Comparison of ENCODE assay signal across 7 mouse cellular contexts in genomic region chr14:46387821-46388481, GRCm38 (mm10). TPM values are rescaled to one million over a fixed set of nuclear protein-coding genes. Genes with fewer than 3 reads are reported as not detected.
DNase-seq lines count a peak whose midpoint lies in the region; ATAC-seq and TF ChIP-seq lines count a peak whose summit lies in the region.

No protein-coding gene starts in this region.

- H3K27ac ChIP-seq in heart, embryonic 11.5 days (ENCODE audit: low read depth, low read length) = peak overlapping the region; percentile 89
- peak overlapping the region; percentile 85 for H3K27ac ChIP-seq in kidney, embryonic 14.5 days (ENCODE audit: low read depth, low read length)
- H3K27ac ChIP-seq in lung, postnatal 0 days (ENCODE audit: low read length) = peak overlapping the region; percentile 89
- H3K27ac ChIP-seq in stomach, embryonic 16.5 days (ENCODE audit: low read length) = peak overlapping the region; percentile 94

- H3K27me3 ChIP-seq in heart, embryonic 11.5 days (ENCODE audit: control insufficient read depth, insufficient read depth, low read length) = peaks cover 22% of the 10 kb centered on the region
- H3K27me3 ChIP-seq in kidney, embryonic 14.5 days (ENCODE audit: control insufficient read depth, insufficient read depth, low read length) = peaks cover 10% of the 10 kb centered on the region
- no peaks in the 10 kb centered on the region for H3K27me3 ChIP-seq in lung, postnatal 0 days (replicated peaks; ENCODE audit: insufficient read depth, low read length)
- peaks cover 16% of the 10 kb centered on the region for H3K27me3 ChIP-seq in stomach, embryonic 16.5 days (ENCODE audit: control insufficient read depth, insufficient read depth, low read length)

- WGBS in heart, embryonic 11.5 days (ENCODE audit: insufficient replicate concordance) = under 1% methylated on average over 40 of the region's 41 CpGs
- 1% methylated on average over 41 of the region's 41 CpGs for WGBS in kidney, embryonic 14.5 days
- under 1% methylated on average over 40 of the region's 41 CpGs for WGBS in lung, postnatal 0 days
- WGBS in stomach, embryonic 16.5 days = under 1% methylated on average over 41 of the region's 41 CpGs

- TF ChIP-seq EP300 in lung, postnatal 0 days (IDR thresholded peaks at IDR 0.05) = no peak

- H3K9ac ChIP-seq in heart, embryonic 11.5 days (ENCODE audit: low read depth, low read length) = peak overlapping the region; percentile 78
- H3K9ac ChIP-seq in kidney, embryonic 14.5 days (ENCODE audit: low read depth, low read length) = peak overlapping the region; percentile 54
- peak overlapping the region; percentile 46 for H3K9ac ChIP-seq in lung, postnatal 0 days (replicated peaks; ENCODE audit: low read depth)
- peak overlapping the region; percentile 78 for H3K9ac ChIP-seq in stomach, embryonic 16.5 days (ENCODE audit: low read length)

- H3K4me3 ChIP-seq in heart, embryonic 11.5 days (ENCODE audit: low read depth, low read length) = peak overlapping the region; percentile 64
- H3K4me3 ChIP-seq in kidney, embryonic 14.5 days (ENCODE audit: low read length) = peak overlapping the region; percentile 49
- peak overlapping the region; percentile 60 for H3K4me3 ChIP-seq in lung, postnatal 0 days (ENCODE audit: low read depth, low read length)
- H3K4me3 ChIP-seq in stomach, embryonic 16.5 days (replicated peaks; ENCODE audit: low read length) = peak overlapping the region; percentile 66

- TF ChIP-seq CTCF in lung, postnatal 0 days (IDR thresholded peaks at IDR 0.05) = peak; percentile 45

- peak overlapping the region; percentile 78 for H3K4me2 ChIP-seq in heart, embryonic 11.5 days
- H3K4me2 ChIP-seq in kidney, embryonic 14.5 days (replicated peaks; ENCODE audit: low read depth, low read length) = peak overlapping the region; percentile 84
- peak overlapping the region; percentile 60 for H3K4me2 ChIP-seq in lung, postnatal 0 days (replicated peaks; ENCODE audit: low read depth, low read length)
- peak overlapping the region; percentile 63 for H3K4me2 ChIP-seq in stomach, embryonic 16.5 days (ENCODE audit: low read depth, low read length)

- H3K36me3 ChIP-seq in heart, embryonic 11.5 days (ENCODE audit: control insufficient read depth, insufficient read depth, low read length) = 0 out of 2 replicates have a peak, but pooled peaks cover 2% of the 10 kb centered on the region
- peaks cover 10% of the 10 kb centered on the region; the same call in 1 of the 2 replicates for H3K36me3 ChIP-seq in kidney, embryonic 14.5 days (ENCODE audit: control insufficient read depth, insufficient read depth, low read length)
- no peaks in the 10 kb centered on the region for H3K36me3 ChIP-seq in lung, postnatal 0 days (ENCODE audit: insufficient read depth, low read length)
- H3K36me3 ChIP-seq in stomach, embryonic 16.5 days (ENCODE audit: control insufficient read depth, insufficient read depth, low read length) = no peaks in the 10 kb centered on the region

- DNase-seq in ZHBTc4 (ENCODE audit: low read depth, low spot score) = peak; percentile 76
- DNase-seq in embryo, embryonic 10 days (ENCODE audit: low spot score) = peak; percentile 74
- peak; percentile 80 for DNase-seq in lung, postnatal 0 days (ENCODE audit: low spot score)
- no peak for DNase-seq in right cerebral cortex, postnatal 25 days

- H3K4me1 ChIP-seq in heart, embryonic 11.5 days (ENCODE audit: control insufficient read depth, insufficient read depth, low read length) = peaks cover 7% of the 10 kb centered on the region
- peaks cover 15% of the 10 kb centered on the region; the same call in 1 of the 2 replicates for H3K4me1 ChIP-seq in kidney, embryonic 14.5 days (ENCODE audit: control insufficient read depth, insufficient read depth, low read length)
- peaks cover 6% of the 10 kb centered on the region for H3K4me1 ChIP-seq in lung, postnatal 0 days (ENCODE audit: insufficient read depth, low read depth, low read length)
- peaks cover 8% of the 10 kb centered on the region; the same call in 1 of the 2 replicates for H3K4me1 ChIP-seq in stomach, embryonic 16.5 days (ENCODE audit: control insufficient read depth, insufficient read depth, low read length)

- no peaks in the 10 kb centered on the region for H3K9me3 ChIP-seq in heart, embryonic 11.5 days (replicated peaks; ENCODE audit: control insufficient read depth, low read length)
- H3K9me3 ChIP-seq in kidney, embryonic 14.5 days (ENCODE audit: control insufficient read depth, low read length) = no peaks in the 10 kb centered on the region
- H3K9me3 ChIP-seq in lung, postnatal 0 days (ENCODE audit: low read length) = no peaks in the 10 kb centered on the region
- no peaks in the 10 kb centered on the region for H3K9me3 ChIP-seq in stomach, embryonic 16.5 days (replicated peaks; ENCODE audit: control insufficient read depth, low read length)

- ATAC-seq in heart, embryonic 11.5 days (replicated peaks; ENCODE audit: insufficient number of reproducible peaks, low FRiP score, low TSS enrichment) = peak; percentile 5; the same call in 1 of the 2 replicates
- ATAC-seq in kidney, embryonic 14.5 days (ENCODE audit: low FRiP score, low TSS enrichment) = peak; percentile 6; the same call in 1 of the 2 replicates
- ATAC-seq in lung, postnatal 0 days = peak; percentile 25
- ATAC-seq in stomach, embryonic 16.5 days (ENCODE audit: insufficient read depth, low FRiP score) = peak; percentile 12

RNA-seq across cellular contexts. Expression of gene Bmp4, which starts 2.5 kb away (rescaled TPM):
- polyA plus RNA-seq in heart, embryonic 11.5 days (2014; fragmentation: Nextera tagmentation; extraction: Ambion mirVana) = 34.1 and 42.2 TPM in 2 replicates
- polyA plus RNA-seq in kidney, embryonic 14.5 days (2014; fragmentation: Nextera tagmentation; extraction: Ambion mirVana) = 23.7 and 31.5 TPM in 2 replicates
- polyA plus RNA-seq in lung, postnatal 0 days (2015; fragmentation: Nextera tagmentation; extraction: Ambion mirVana) = 34.3 and 42.7 TPM in 2 replicates
- polyA plus RNA-seq in stomach, embryonic 16.5 days (2015; fragmentation: Nextera tagmentation; extraction: Ambion mirVana) = 50.0 and 59.9 TPM in 2 replicates

RNA-seq across cellular contexts. Expression of gene Gm15217, which starts 8.7 kb away (rescaled TPM):
- 0.32 TPM in 1 of 2 replicates, not detected in the other for polyA plus RNA-seq in heart, embryonic 11.5 days (2014; fragmentation: Nextera tagmentation; extraction: Ambion mirVana)
- polyA plus RNA-seq in kidney, embryonic 14.5 days (2014; fragmentation: Nextera tagmentation; extraction: Ambion mirVana) = not detected in 2 replicates
- polyA plus RNA-seq in lung, postnatal 0 days (2015; fragmentation: Nextera tagmentation; extraction: Ambion mirVana) = 0.76 and 0.93 TPM in 2 replicates
- polyA plus RNA-seq in stomach, embryonic 16.5 days (2015; fragmentation: Nextera tagmentation; extraction: Ambion mirVana) = 0.19 TPM in 1 of 2 replicates, not detected in the other
